Mouse (Mus musculus) liver, adult 2 months (tissue): ENCODE results near the gene Esp38.
"Not testable (repeated sequence)": the region's sequence is repeated elsewhere in the genome, so short reads cannot be mapped to it uniquely, and the experiment has no call there.

Experiments used
- CTCF ChIP-seq: fragments of 200-500 bp; IDR thresholded peaks from 2 replicates; pipeline ENCODE4 v1.5.1; 2011; ENCODE audit warnings: low read depth, low read length, control low read depth
- POLR2A ChIP-seq: fragments of 200-500 bp; IDR thresholded peaks from 2 replicates; pipeline ENCODE4 v1.6.1; 2011; ENCODE audit warnings: low read length, control low read depth; ENCODE audit not compliant: insufficient read depth; ENCODE audit errors: extremely low read depth

- not testable (repeated sequence) for TF ChIP-seq CTCF, POLR2A
These were observed 47.3 kb upstream of the Esp38 start for GRCm38 (mm10) chr17:39902928-39903545.
